Mouse (Mus musculus) forebrain, embryonic 15.5 days (tissue): ENCODE measurements around the gene Tmpo. TPM values are rescaled to one million over a fixed set of nuclear protein-coding genes. Genes with fewer than 3 reads are reported as not detected.

Source experiments
- ATAC-seq: fragments of 200-750 bp; cut with Nextera tagmentation; replicated peaks from 2 replicates; pipeline ENCODE4 v1.8.0; 2017; ENCODE audit warnings: mild to moderate bottlenecking, moderate TSS enrichment, moderate library complexity
- H3K27ac ChIP-seq: fragments of 300-500 bp; sonication (generic); replicated peaks from 2 replicates; pipeline ENCODE4 v1.5.1; 2015; ENCODE audit warnings: mild to moderate bottlenecking, inconsistent platforms
- H3K27me3 ChIP-seq: fragments of 300-500 bp; sonication (generic); 2 replicates; pipeline ENCODE4 v1.6.1; 2015; ENCODE audit warnings: inconsistent platforms
- H3K36me3 ChIP-seq: fragments of 300-500 bp; sonication (generic); 2 replicates; pipeline ENCODE4 v1.6.1; 2015; ENCODE audit warnings: mild to moderate bottlenecking, inconsistent platforms
- H3K4me1 ChIP-seq: fragments of 300-500 bp; sonication (generic); 2 replicates; pipeline ENCODE4 v1.6.1; 2015; ENCODE audit warnings: inconsistent platforms
- H3K4me2 ChIP-seq: fragments of 300-500 bp; sonication (generic); replicated peaks from 2 replicates; pipeline ENCODE4 v1.6.1; 2015; ENCODE audit warnings: mild to moderate bottlenecking, inconsistent platforms
- H3K4me3 ChIP-seq: fragments of 300-500 bp; sonication (generic); 2 replicates; pipeline ENCODE4 v1.5.1; 2015; ENCODE audit warnings: mild to moderate bottlenecking, inconsistent platforms
- H3K9ac ChIP-seq: fragments of 300-500 bp; sonication (generic); replicated peaks from 2 replicates; pipeline ENCODE4 v1.6.1; 2015; ENCODE audit warnings: mild to moderate bottlenecking, inconsistent platforms
- H3K9me3 ChIP-seq: fragments of 300-500 bp; sonication (generic); 2 replicates; pipeline ENCODE4 v1.6.1; 2016; ENCODE audit warnings: inconsistent platforms
- WGBS: fragments of 180-500 bp; shearing (Covaris S2); methylation state at CpG from one replicate; pipeline ENCODE4 v1.1.7; 2015; ENCODE audit warnings: mixed read lengths; 5-methylcytosine and 5-hydroxymethylcytosine counted together
- polyA plus RNA-seq: library from polyadenylated mRNA; unstranded; fragments of >200 nt; fragmentation: Nextera tagmentation; extraction: Ambion mirVana; gene quantifications from 2 replicates; pipeline ENCODE4 v1.2.1, GENCODE M21; 2015

Tmpo gene
- polyA plus RNA-seq, 1 experiment from 2014 or later = 194 TPM

- Histone ChIP-seq H3K9ac (peak within 1 kb of the TSS; percentile 96), H3K4me3 (peak within 1 kb of the TSS; percentile 89), H3K36me3 (peaks cover 24% of the 10 kb centered on the region), H3K27me3 (no peaks in the 10 kb centered on the region), H3K4me2 (peak within 1 kb of the TSS; percentile 95), H3K27ac (peak within 1 kb of the TSS; percentile 90), H3K4me1 (peaks cover 18% of the 10 kb centered on the region), H3K9me3 (no peaks in the 10 kb centered on the region)
- WGBS = 14% methylated on average over 59 of the region's 59 CpGs
- peak; percentile 100 for ATAC-seq
Observed at GRCm38 (mm10) chr10:91123828-91124822, 57.0 kb downstream of the Tmpo start, which contains the start of gene Slc25a3. Gene Slc25a3 (minus strand): TSS chr10:91124059.

- no peaks in the 10 kb centered on the region for H3K9me3 ChIP-seq
- under 1% methylated on average over 44 of the region's 44 CpGs for WGBS
- H3K36me3 ChIP-seq = peaks cover 31% of the 10 kb centered on the region
- no peaks in the 10 kb centered on the region for H3K27me3 ChIP-seq
- H3K9ac ChIP-seq = peak overlapping the region; percentile 96
- peak overlapping the region; percentile 89 for H3K4me3 ChIP-seq
- H3K4me1 ChIP-seq = peaks cover 18% of the 10 kb centered on the region
- H3K4me2 ChIP-seq = peak overlapping the region; percentile 95
- ATAC-seq = peak; percentile 66; the same call in 1 of the 2 replicates
- H3K27ac ChIP-seq = peak overlapping the region; percentile 90
Observed at GRCm38 (mm10) chr10:91123281-91123827, 57.8 kb downstream of the Tmpo start.

- H3K4me2 ChIP-seq = peak overlapping the region; percentile 95
- no peaks in the 10 kb centered on the region for H3K27me3 ChIP-seq
- peaks cover 38% of the 10 kb centered on the region for H3K36me3 ChIP-seq
- peak overlapping the region; percentile 96 for H3K9ac ChIP-seq
- no peak overlapping the region for H3K27ac ChIP-seq
- no peaks in the 10 kb centered on the region for H3K9me3 ChIP-seq
- 32% methylated on average over 6 of the region's 6 CpGs for WGBS
- H3K4me3 ChIP-seq = peak overlapping the region; percentile 89
- peaks cover 18% of the 10 kb centered on the region for H3K4me1 ChIP-seq
- no peak for ATAC-seq
Observed at GRCm38 (mm10) chr10:91122646-91123045, 58.5 kb downstream of the Tmpo start.

DNA sequence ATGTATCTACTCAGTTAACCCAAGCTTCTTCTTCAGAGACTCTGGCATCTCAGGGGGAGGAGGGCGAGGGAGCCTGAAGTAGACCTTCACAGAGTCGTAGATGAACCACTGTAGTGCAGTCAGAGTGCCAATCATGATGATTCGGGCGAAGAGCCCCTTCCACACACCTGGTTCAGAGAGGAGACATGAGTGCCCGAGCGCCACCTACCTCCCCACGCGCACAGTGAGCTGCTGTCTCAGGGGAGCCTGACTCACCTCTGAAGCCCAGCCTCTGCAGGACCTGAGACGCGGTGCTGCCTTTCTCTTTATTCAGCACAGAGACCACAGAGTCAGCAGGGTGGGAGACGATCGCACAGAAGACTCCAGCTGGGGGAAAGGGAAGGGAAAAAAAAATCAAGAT lies 64.2 kb downstream of the Tmpo start:
- 95% methylated on average over 12 of the region's 12 CpGs for WGBS
- H3K27me3 ChIP-seq = no peaks in the 10 kb centered on the region
- H3K4me1 ChIP-seq = peaks cover 5% of the 10 kb centered on the region

GRCm38 (mm10) chr10:91109841-91110240 lies 71.3 kb downstream of the Tmpo start:
- no peaks in the 10 kb centered on the region for H3K27me3 ChIP-seq
- peaks cover 28% of the 10 kb centered on the region for H3K36me3 ChIP-seq
- H3K9me3 ChIP-seq = no peaks in the 10 kb centered on the region
- no peak overlapping the region for H3K4me2 ChIP-seq
- 88% methylated on average over 4 of the region's 4 CpGs for WGBS
- no peak overlapping the region for H3K4me3 ChIP-seq
- ATAC-seq = no peak
- H3K27ac ChIP-seq = no peak overlapping the region
- no peak overlapping the region for H3K9ac ChIP-seq
- H3K4me1 ChIP-seq = no peaks in the 10 kb centered on the region

More for the DNA sequence above, 64.2 kb downstream of the Tmpo start:
- H3K9ac ChIP-seq = no peak overlapping the region
- H3K36me3 ChIP-seq = peaks cover 88% of the 10 kb centered on the region
- H3K9me3 ChIP-seq = no peaks in the 10 kb centered on the region
- no peak overlapping the region for H3K27ac ChIP-seq
- no peak for ATAC-seq
- no peak overlapping the region for H3K4me2 ChIP-seq
- H3K4me3 ChIP-seq = no peak overlapping the region

- Histone ChIP-seq H3K9me3 (no peaks in the 10 kb centered on the region), H3K27me3 (no peaks in the 10 kb centered on the region), H3K27ac (no peak overlapping the region), H3K4me3 (no peak overlapping the region), H3K4me1 (no peaks in the 10 kb centered on the region), H3K36me3 (peaks cover 7% of the 10 kb centered on the region; the same call in 1 of the 2 replicates), H3K4me2 (no peak overlapping the region), H3K9ac (no peak overlapping the region)
- 92% methylated on average over 3 of the region's 3 CpGs for WGBS
- ATAC-seq = no peak
Observed at GRCm38 (mm10) chr10:91105981-91106380, 75.1 kb downstream of the Tmpo start.

- no peaks in the 10 kb centered on the region for H3K4me1 ChIP-seq
- H3K4me2 ChIP-seq = no peak overlapping the region
- no peak overlapping the region for H3K9ac ChIP-seq
- H3K27ac ChIP-seq = no peak overlapping the region
- no peak for ATAC-seq
- no peaks in the 10 kb centered on the region for H3K9me3 ChIP-seq
- 90% methylated on average over 14 of the region's 14 CpGs for WGBS
- peaks cover 6% of the 10 kb centered on the region; the same call in 1 of the 2 replicates for H3K36me3 ChIP-seq
- H3K27me3 ChIP-seq = no peaks in the 10 kb centered on the region
- H3K4me3 ChIP-seq = no peak overlapping the region
Observed at GRCm38 (mm10) chr10:91102799-91103590, 78.1 kb downstream of the Tmpo start.

GRCm38 (mm10) chr10:91101936-91102335 lies 79.2 kb downstream of the Tmpo start:
- H3K27ac ChIP-seq = no peak overlapping the region
- 95% methylated on average over 25 of the region's 25 CpGs for WGBS
- no peak overlapping the region for H3K9ac ChIP-seq
- H3K36me3 ChIP-seq = peaks cover 6% of the 10 kb centered on the region; the same call in 1 of the 2 replicates
- H3K4me3 ChIP-seq = no peak overlapping the region
- no peaks in the 10 kb centered on the region for H3K4me1 ChIP-seq
- no peaks in the 10 kb centered on the region for H3K9me3 ChIP-seq
- H3K27me3 ChIP-seq = no peaks in the 10 kb centered on the region
- ATAC-seq = no peak
- H3K4me2 ChIP-seq = no peak overlapping the region

DNA sequence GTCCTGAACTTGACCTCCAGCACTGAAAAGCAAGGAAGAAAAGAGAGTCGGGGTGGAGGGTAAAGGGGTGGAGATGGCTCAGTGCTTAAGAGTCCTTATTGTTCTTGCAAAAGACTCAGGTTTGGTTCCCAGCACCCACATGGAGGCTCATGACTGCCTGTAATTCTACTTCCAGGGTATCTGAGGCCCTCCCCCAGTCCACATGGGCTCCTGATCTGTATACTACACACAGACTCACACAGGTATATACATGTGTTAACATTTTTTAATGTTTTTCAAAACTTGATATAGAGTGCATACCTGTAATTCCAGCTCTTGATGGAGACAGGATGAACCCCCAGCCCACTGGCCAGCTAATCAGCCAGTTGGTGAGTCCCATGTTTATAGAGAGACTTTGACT lies 81.0 kb downstream of the Tmpo start:
- H3K4me1 ChIP-seq = no peaks in the 10 kb centered on the region
- peaks cover 6% of the 10 kb centered on the region; the same call in 1 of the 2 replicates for H3K36me3 ChIP-seq
- no peak overlapping the region for H3K4me3 ChIP-seq
- H3K9me3 ChIP-seq = no peaks in the 10 kb centered on the region
- 89% methylated on average over 1 of the region's 1 CpGs for WGBS
- no peaks in the 10 kb centered on the region for H3K27me3 ChIP-seq
- no peak overlapping the region for H3K27ac ChIP-seq
- no peak overlapping the region for H3K9ac ChIP-seq
- no peak for ATAC-seq
- no peak overlapping the region for H3K4me2 ChIP-seq

DNA sequence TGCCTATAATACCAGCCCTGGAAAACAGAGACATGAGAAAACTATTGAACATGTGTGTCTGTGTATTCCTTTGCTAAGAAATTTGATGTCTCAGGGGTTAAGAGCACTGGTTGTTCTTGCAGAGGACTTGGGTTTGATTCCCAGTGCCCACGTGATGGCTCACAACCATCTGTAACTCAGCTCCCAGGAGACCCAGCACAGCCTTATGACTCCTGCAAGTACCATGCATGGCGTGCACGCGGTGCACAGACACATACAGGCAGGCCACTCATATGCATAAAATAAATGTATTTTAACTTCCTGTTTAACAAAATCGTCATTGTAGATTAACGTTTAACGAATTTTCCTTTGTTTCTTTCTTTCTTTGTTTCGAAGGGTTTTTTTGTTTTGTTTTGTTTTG lies 83.1 kb downstream of the Tmpo start:
- Histone ChIP-seq H3K9me3 (no peaks in the 10 kb centered on the region), H3K9ac (no peak overlapping the region), H3K4me3 (no peak overlapping the region), H3K36me3 (peaks cover 6% of the 10 kb centered on the region; the same call in 1 of the 2 replicates), H3K27ac (no peak overlapping the region), H3K27me3 (no peaks in the 10 kb centered on the region), H3K4me2 (no peak overlapping the region), H3K4me1 (no peaks in the 10 kb centered on the region)
- 90% methylated on average over 8 of the region's 8 CpGs for WGBS
- no peak for ATAC-seq
